Mouse (Mus musculus): ENCODE measurements around the gene Hoxb3. TPM values are rescaled to one million over a fixed set of nuclear protein-coding genes. Genes with fewer than 3 reads are reported as not detected.
A peak's percentile ranks its signal among the peaks of the same experiment; 100 is the strongest.

The Hoxb3 gene
- polyA plus RNA-seq, 1 experiment from 2014 or later: 0.11 TPM

DNA sequence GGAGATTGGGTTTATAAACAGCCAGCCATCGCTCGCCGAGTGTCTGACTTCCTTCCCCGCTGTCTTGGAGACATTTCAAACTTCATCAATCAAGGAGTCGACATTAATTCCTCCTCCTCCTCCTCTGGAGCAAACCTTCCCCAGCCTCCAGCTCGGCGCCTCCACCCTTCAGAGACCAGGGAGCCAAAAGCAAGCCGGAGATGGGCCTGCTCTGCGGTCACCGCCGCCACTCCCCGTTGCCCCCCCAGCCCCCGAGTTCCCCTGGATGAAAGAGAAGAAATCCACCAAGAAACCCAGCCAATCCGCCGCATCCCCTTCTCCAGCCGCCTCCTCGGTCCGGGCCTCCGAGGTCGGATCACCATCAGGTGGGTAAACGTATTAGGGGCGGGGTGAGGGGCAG is 28.7 kb downstream of the Hoxb3 start:
- no peaks in the 10 kb centered on the region for H3K36me3 ChIP-seq (ENCODE audit: control insufficient read depth, insufficient read depth)
- H3K9ac ChIP-seq (ENCODE audit: low read depth, low read length): no peak overlapping the region; the same call in 1 of the 2 replicates
- H3K4me2 ChIP-seq (ENCODE audit: low read depth, low read length): no peak overlapping the region
- peak overlapping the region; percentile 10; the same call in 1 of the 2 replicates for H3K27ac ChIP-seq (ENCODE audit: low read length)
- H3K27me3 ChIP-seq (ENCODE audit: control insufficient read depth, insufficient read depth, low read depth, low read length): peaks cover 81% of the 10 kb centered on the region
- peak overlapping the region; percentile 33 for H3K4me3 ChIP-seq (ENCODE audit: low read depth, low read length)
- 2% methylated on average over 22 of the region's 22 CpGs for WGBS (ENCODE audit: insufficient replicate concordance)
- no peaks in the 10 kb centered on the region for H3K9me3 ChIP-seq (replicated peaks; ENCODE audit: control insufficient read depth, low read length)
- ATAC-seq (ENCODE audit: low read depth): no peak
- no peaks in the 10 kb centered on the region for H3K4me1 ChIP-seq (ENCODE audit: control insufficient read depth, low read depth, low read length)

DNA sequence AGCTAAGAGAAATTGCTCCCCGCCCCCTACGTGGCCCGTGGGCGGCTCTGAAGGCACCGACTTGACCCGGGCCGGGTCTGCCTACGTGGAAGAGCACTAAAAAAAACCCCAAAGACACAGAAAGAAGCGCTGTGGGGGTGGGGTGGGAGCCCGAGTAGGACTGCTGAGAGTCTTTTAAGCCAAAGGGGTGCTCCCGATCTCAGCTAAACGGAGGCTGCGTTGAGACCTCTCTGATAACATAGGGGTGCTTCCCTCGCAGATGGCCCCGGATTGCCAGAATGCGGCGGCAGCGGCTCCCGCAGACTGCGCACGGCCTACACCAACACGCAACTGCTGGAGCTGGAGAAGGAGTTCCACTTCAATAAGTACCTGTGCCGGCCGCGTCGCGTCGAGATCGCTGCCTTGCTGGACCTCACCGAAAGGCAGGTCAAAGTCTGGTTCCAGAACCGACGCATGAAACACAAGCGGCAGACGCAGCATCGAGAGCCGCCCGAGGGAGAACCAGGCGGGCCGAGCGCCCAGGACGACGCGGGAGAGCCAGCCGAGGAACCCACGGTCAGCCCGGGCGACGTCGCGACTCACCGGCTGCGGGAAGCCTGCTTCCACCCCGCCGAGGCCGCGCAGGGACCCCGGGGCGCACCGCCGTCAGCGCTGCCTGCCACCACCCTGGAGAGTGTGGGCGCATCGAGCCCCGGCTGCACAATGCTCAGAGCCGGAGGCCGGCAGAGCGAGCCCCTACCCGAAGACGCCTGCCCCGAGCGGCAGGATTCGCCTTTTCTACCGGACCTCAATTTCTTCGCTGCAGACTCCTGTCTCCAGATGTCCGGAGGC is 29.8 kb downstream of the Hoxb3 start:
- Histone ChIP-seq H3K4me3 (ENCODE audit: low read depth, low read length) (peak overlapping the region; percentile 33), H3K9me3 (replicated peaks; ENCODE audit: control insufficient read depth, low read length) (no peaks in the 10 kb centered on the region), H3K4me2 (ENCODE audit: low read depth, low read length) (no peak overlapping the region; the same call in 1 of the 2 replicates), H3K27me3 (ENCODE audit: control insufficient read depth, insufficient read depth, low read depth, low read length) (peaks cover 84% of the 10 kb centered on the region), H3K4me1 (ENCODE audit: control insufficient read depth, low read depth, low read length) (no peaks in the 10 kb centered on the region), H3K9ac (ENCODE audit: low read depth, low read length) (peak overlapping the region; percentile 28), H3K27ac (ENCODE audit: low read length) (no peak overlapping the region), H3K36me3 (ENCODE audit: control insufficient read depth, insufficient read depth) (no peaks in the 10 kb centered on the region)
- ATAC-seq (ENCODE audit: low read depth): no peak
- under 1% methylated on average over 75 of the region's 75 CpGs for WGBS (ENCODE audit: insufficient replicate concordance)

DNA sequence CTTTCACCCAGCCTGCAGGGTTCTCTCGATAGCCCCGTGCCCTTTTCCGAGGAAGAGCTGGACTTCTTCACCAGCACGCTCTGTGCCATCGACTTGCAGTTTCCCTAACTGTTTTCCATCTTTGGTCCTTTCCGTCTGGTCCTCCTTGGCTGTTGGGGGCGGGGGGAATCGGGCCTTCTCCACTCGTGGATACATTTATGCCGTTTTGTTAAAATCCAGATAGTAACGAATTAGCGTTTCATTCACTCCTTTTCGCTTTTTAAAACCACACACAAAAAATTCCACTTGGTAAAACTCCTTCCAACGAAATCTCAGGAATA is 30.4 kb downstream of the Hoxb3 start:
- no peak for ATAC-seq (ENCODE audit: low read depth)
- no peak overlapping the region for H3K27ac ChIP-seq (ENCODE audit: low read length)

DNA sequence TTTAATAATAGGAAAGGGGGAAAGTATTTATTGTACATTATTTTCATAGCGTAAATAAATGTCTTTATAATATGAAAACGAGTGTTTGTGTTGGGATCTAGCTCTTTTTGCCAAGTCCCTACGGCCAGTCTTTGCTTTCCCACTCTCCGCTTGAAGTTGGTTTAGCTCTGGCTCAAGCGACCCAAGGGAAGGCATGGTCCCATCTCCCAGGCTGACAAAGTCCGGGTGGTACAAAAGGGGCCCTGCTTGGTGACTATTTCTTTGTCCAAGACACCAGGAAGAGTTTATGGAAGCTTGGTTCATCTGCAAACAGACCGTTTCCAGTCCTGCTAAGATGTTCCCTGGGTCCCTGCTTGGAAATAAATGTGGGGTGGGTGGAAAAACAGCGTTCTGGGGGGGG is 30.8 kb downstream of the Hoxb3 start:
- peaks cover 77% of the 10 kb centered on the region for H3K27me3 ChIP-seq (ENCODE audit: control insufficient read depth, insufficient read depth, low read depth, low read length)
- 27% methylated on average over 8 of the region's 8 CpGs for WGBS (ENCODE audit: insufficient replicate concordance)
- no peak overlapping the region for H3K9ac ChIP-seq (ENCODE audit: low read depth, low read length)
- no peak for ATAC-seq (ENCODE audit: low read depth)
- H3K27ac ChIP-seq (ENCODE audit: low read length): no peak overlapping the region
- no peaks in the 10 kb centered on the region for H3K4me1 ChIP-seq (ENCODE audit: control insufficient read depth, low read depth, low read length)
- H3K36me3 ChIP-seq (ENCODE audit: control insufficient read depth, insufficient read depth): no peaks in the 10 kb centered on the region
- no peak overlapping the region for H3K4me3 ChIP-seq (ENCODE audit: low read depth, low read length)
- H3K9me3 ChIP-seq (replicated peaks; ENCODE audit: control insufficient read depth, low read length): no peaks in the 10 kb centered on the region
- no peak overlapping the region for H3K4me2 ChIP-seq (ENCODE audit: low read depth, low read length)

More for the DNA sequence above, 30.4 kb downstream of the Hoxb3 start:
- H3K4me1 ChIP-seq (ENCODE audit: control insufficient read depth, low read depth, low read length): no peaks in the 10 kb centered on the region
- H3K36me3 ChIP-seq (ENCODE audit: control insufficient read depth, insufficient read depth): no peaks in the 10 kb centered on the region
- H3K9ac ChIP-seq (ENCODE audit: low read depth, low read length): peak overlapping the region; percentile 28; the same call in 1 of the 2 replicates
- peak overlapping the region; percentile 33 for H3K4me3 ChIP-seq (ENCODE audit: low read depth, low read length)
- no peaks in the 10 kb centered on the region for H3K9me3 ChIP-seq (replicated peaks; ENCODE audit: control insufficient read depth, low read length)
- WGBS (ENCODE audit: insufficient replicate concordance): 5% methylated on average over 14 of the region's 14 CpGs
- H3K27me3 ChIP-seq (ENCODE audit: control insufficient read depth, insufficient read depth, low read depth, low read length): peaks cover 81% of the 10 kb centered on the region
- H3K4me2 ChIP-seq (ENCODE audit: low read depth, low read length): no peak overlapping the region

DNA sequence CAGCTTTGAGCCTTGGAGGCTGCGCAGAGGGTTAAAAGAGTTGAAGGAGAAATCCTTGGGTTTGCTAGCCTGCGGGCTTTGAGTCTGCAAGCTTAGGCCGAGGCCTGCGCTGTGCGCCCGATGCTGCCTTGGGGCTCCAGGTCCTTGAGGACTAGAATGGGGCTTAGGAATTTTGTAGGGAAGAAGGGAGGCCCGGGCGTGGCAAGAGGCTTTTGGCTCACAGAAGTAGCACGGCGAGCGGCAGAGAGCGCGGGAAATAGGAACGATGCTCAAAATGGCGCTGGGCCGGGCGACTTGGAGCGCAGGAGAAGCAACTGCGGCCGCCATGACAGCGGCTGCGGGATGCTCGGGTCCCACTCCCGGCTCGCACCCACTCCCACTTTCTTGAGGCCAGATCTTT is 31.2 kb downstream of the Hoxb3 start:
- no peak overlapping the region for H3K9ac ChIP-seq (ENCODE audit: low read depth, low read length)
- H3K36me3 ChIP-seq (ENCODE audit: control insufficient read depth, insufficient read depth): no peaks in the 10 kb centered on the region
- H3K27me3 ChIP-seq (ENCODE audit: control insufficient read depth, insufficient read depth, low read depth, low read length): peaks cover 72% of the 10 kb centered on the region
- H3K27ac ChIP-seq (ENCODE audit: low read length): no peak overlapping the region
- WGBS (ENCODE audit: insufficient replicate concordance): 2% methylated on average over 25 of the region's 25 CpGs
- H3K9me3 ChIP-seq (replicated peaks; ENCODE audit: control insufficient read depth, low read length): no peaks in the 10 kb centered on the region
- H3K4me1 ChIP-seq (ENCODE audit: control insufficient read depth, low read depth, low read length): no peaks in the 10 kb centered on the region
- H3K4me2 ChIP-seq (ENCODE audit: low read depth, low read length): no peak overlapping the region
- ATAC-seq (ENCODE audit: low read depth): no peak
- H3K4me3 ChIP-seq (ENCODE audit: low read depth, low read length): no peak overlapping the region

DNA sequence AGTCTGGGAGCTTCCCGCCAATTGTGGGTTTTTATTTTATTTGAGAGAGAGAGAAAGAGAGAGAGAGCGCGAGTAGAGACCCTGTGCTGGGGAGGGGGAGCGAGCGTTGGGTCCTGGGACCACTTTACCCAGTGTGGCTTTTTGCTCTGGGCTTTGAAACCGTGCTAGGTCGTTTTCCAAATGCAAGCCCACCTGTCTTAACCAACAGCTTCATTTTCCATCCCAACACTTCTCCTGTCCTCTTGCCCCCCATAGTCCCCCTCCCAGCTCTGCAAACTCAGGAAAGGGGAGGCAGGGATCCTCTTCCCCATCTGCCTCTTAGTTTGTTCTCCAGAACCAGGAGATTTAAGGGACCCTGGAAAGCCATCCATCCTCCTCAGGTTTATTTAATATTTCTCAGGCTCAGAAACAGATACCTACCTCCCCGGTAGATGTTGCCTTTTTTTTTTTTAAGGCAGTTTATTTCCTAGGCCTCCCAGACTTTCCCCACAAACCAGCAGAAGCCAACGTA is 31.7 kb downstream of the Hoxb3 start:
- H3K36me3 ChIP-seq (ENCODE audit: control insufficient read depth, insufficient read depth): no peaks in the 10 kb centered on the region
- no peaks in the 10 kb centered on the region for H3K4me1 ChIP-seq (ENCODE audit: control insufficient read depth, low read depth, low read length)
- ATAC-seq (ENCODE audit: low read depth): no peak
- no peaks in the 10 kb centered on the region for H3K9me3 ChIP-seq (replicated peaks; ENCODE audit: control insufficient read depth, low read length)
- H3K4me3 ChIP-seq (ENCODE audit: low read depth, low read length): no peak overlapping the region
- no peak overlapping the region for H3K4me2 ChIP-seq (ENCODE audit: low read depth, low read length)
- no peak overlapping the region for H3K27ac ChIP-seq (ENCODE audit: low read length)
- no peak overlapping the region for H3K9ac ChIP-seq (ENCODE audit: low read depth, low read length)
- 21% methylated on average over 9 of the region's 9 CpGs for WGBS (ENCODE audit: insufficient replicate concordance)
- peaks cover 68% of the 10 kb centered on the region for H3K27me3 ChIP-seq (ENCODE audit: control insufficient read depth, insufficient read depth, low read depth, low read length)

DNA sequence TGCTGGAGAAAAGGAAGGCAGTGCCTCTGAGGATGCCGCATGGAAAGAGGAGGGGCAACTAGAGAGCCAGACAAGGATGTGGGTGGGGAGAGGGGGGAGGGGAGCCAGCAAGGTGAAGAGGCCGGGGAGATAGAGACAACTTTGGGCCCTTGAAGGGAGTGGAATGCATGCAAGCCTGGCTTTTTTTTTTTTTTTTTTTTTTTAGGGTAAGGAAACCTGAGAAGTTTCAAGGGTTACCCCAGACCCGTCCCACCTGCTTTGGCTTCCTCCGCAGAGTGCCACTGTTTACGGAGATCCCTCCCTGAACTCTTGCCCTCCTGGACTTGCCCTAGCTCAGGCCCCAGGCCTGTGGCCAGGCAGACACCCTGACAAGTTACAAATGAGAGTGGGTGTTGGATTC is 40.7 kb downstream of the Hoxb3 start:
- Histone ChIP-seq H3K27me3 (ENCODE audit: control insufficient read depth, insufficient read depth, low read depth, low read length) (peaks cover 42% of the 10 kb centered on the region), H3K36me3 (ENCODE audit: control insufficient read depth, insufficient read depth) (no peaks in the 10 kb centered on the region), H3K27ac (ENCODE audit: low read length) (no peak overlapping the region), H3K9me3 (replicated peaks; ENCODE audit: control insufficient read depth, low read length) (no peaks in the 10 kb centered on the region), H3K4me1 (ENCODE audit: control insufficient read depth, low read depth, low read length) (no peaks in the 10 kb centered on the region), H3K4me2 (ENCODE audit: low read depth, low read length) (no peak overlapping the region), H3K9ac (ENCODE audit: low read depth, low read length) (no peak overlapping the region), H3K4me3 (ENCODE audit: low read depth, low read length) (no peak overlapping the region)
- ATAC-seq (ENCODE audit: low read depth): no peak
- 20% methylated on average over 5 of the region's 5 CpGs for WGBS (ENCODE audit: insufficient replicate concordance)

DNA sequence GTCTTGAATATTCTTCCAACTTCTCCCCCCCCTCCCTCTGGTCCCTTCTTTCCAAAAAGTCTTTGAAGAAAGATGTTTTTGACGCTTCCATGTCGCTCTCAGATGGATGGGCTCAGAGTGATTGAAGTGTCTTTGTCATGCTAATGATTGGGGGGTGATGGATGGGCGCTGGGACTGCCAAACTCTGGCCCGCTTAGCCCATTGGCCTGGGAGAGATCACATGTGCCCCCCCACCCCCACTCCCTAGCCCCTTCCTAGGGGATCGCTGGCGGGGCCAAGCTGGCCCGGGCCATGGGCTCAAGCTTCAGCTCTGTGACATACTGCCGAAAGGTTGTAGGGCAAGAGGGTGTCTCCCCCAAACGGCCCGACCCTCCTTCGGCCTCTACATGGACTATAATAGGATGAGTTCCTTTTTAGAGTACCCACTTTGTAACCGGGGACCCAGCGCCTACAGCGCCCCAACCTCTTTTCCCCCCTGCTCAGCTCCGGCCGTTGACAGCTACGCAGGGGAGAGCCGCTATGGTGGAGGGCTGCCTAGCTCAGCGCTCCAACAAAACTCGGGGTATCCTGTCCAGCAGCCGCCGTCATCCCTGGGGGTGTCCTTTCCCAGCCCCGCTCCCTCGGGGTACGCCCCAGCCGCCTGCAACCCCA is 42.4 kb downstream of the Hoxb3 start, which contains the start of gene Hoxb1:
Gene Hoxb1, plus strand, starts transcription at position 312 of the 651 bp plus-strand sequence.
- H3K27me3 ChIP-seq (ENCODE audit: control insufficient read depth, insufficient read depth, low read depth, low read length): peaks cover 48% of the 10 kb centered on the region
- no peaks in the 10 kb centered on the region for H3K4me1 ChIP-seq (ENCODE audit: control insufficient read depth, low read depth, low read length)
- H3K27ac ChIP-seq (ENCODE audit: low read length): no peak within 1 kb of the TSS
- WGBS (ENCODE audit: insufficient replicate concordance): 11% methylated on average over 26 of the region's 26 CpGs
- H3K4me2 ChIP-seq (ENCODE audit: low read depth, low read length): no peak within 1 kb of the TSS
- H3K36me3 ChIP-seq (ENCODE audit: control insufficient read depth, insufficient read depth): no peaks in the 10 kb centered on the region
- H3K9me3 ChIP-seq (replicated peaks; ENCODE audit: control insufficient read depth, low read length): no peaks in the 10 kb centered on the region
- H3K9ac ChIP-seq (ENCODE audit: low read depth, low read length): no peak within 1 kb of the TSS
- no peak within 1 kb of the TSS for H3K4me3 ChIP-seq (ENCODE audit: low read depth, low read length)
- no peak for ATAC-seq (ENCODE audit: low read depth)

Data from liver, embryonic 16.5 days (tissue).